Mouse (Mus musculus) Patski (cell line): ENCODE results near the gene Maml2. TPM values are rescaled to one million over a fixed set of nuclear protein-coding genes. Genes with fewer than 3 reads are reported as not detected.
A peak's percentile ranks its signal among the peaks of the same experiment; 100 is the strongest.

Experiments used
- ATAC-seq: fragments of 100-300 bp; one replicate; pipeline ENCODE4 v1.8.0; 2021
- CTCF ChIA-PET: fragments of 350-600 bp; sonication (Branson Sonifier 250); formaldehyde crosslinking; loops from one replicate; lab custom pipeline; 2022; ENCODE audit warnings: inconsistent platforms; lab: Charles Lee
- POLR2A ChIA-PET: fragments of 350-600 bp; sonication (Branson Sonifier 250); formaldehyde crosslinking; loops from one replicate; lab custom pipeline; 2022; ENCODE audit warnings: antibody characterized with exemption, inconsistent platforms; lab: Charles Lee
- DNase-seq: peaks from one replicate; pipeline ENCODE4 v3.0.0-alpha.2; 2011; ENCODE audit warnings: low read depth, low spot score
- H3K27me3 ChIP-seq: fragments of 371-371 bp; one replicate; pipeline ENCODE4 v1.5.1; 2021
- CTCF ChIP-seq: fragments of 100-300 bp; IDR thresholded peaks from one replicate; pipeline ENCODE4 v1.5.1; 2021
- in situ Hi-C: fragments of 300-500 bp; cut with MboI; formaldehyde crosslinking; loops from 3 replicates; pipeline ENCODE4 v1.11.1; 2018; ENCODE audit warnings: low pct_unique_long_range_greater_than_20kb, mixed read lengths
- polyA plus RNA-seq: library from polyadenylated mRNA; unstranded; gene quantifications from one replicate; pipeline ENCODE4 v1.2.3, GENCODE M21; 2021

Gene Maml2
- polyA plus RNA-seq, 1 experiment from 2014 or later: 10.5 TPM

DNA sequence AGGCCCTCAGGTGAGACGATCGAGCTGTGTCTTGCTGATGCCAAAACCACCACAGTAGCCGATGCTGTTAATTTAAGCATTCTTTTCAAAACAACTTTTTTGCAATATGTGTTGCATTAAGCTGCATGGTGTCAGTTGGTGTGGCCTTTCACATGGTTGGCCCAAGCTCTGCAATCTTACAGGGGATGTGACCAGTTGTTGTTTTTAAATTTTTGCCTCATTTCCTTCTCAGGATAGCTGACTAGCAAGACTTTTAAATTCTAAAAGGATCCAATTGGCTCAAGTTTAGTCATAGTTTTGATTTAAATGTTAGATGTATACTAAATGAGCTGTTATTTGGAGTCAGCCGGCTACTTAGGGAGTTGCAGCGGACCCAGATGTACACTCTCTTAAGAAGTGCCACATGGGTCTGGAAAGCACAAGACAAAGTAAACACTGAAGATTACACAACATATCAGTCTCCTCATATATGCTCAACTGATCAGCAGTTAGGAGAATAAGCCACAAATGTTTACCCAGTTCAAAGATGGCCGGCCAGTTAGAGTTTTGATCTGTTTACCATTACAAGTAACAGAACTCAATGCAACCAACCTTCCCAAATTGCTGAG lies 386.7 kb downstream of the Maml2 start:
- TF ChIP-seq CTCF: no peak
- DNase-seq (no peak), ATAC-seq (no peak)
- POLR2A ChIA-PET: interaction anchor here (1.2 kb wide), 1 partner anchor 10 kb away, joined by 4 read pairs; no protein-coding TSS in a partner anchor
- in situ Hi-C loops: no loop called here
- H3K27me3 ChIP-seq: no peaks in the 10 kb centered on the region
- CTCF ChIA-PET: interaction anchor here (0.7 to 1.9 kb wide), 3 partner anchors 13 to 32 kb away, joined by 3 to 7 read pairs (median 3); no protein-coding TSS in a partner anchor

- ATAC-seq (no peak), DNase-seq (no peak)
- CTCF ChIA-PET: interaction anchor here (0.9 to 2.2 kb wide), 4 partner anchors 10 to 35 kb away, joined by 3 to 6 read pairs (median 4); no protein-coding TSS in a partner anchor
These were observed 389.4 kb downstream of the Maml2 start for GRCm38 (mm10) chr9:13686977-13687659.

DNA sequence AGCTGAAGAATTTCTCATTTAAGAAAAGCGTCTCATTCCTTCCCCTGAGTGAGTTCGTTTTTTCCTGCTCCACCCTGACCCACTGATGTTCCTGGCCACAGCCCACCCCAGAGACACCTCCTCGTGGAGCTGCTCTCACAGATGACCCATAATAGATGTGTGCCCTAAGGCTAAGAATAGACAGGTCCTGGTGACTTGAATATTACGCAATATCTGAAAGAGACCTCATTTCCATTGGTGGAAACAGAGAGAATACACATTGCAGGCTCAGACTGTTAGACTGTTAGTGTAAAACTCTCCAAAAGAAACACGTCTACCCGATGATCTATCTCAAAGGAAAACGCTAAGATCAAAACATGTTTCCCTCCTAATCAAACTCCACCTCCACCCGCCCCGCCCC lies 391.2 kb downstream of the Maml2 start:
- in situ Hi-C loops: no loop called here
- no peaks in the 10 kb centered on the region for H3K27me3 ChIP-seq
- TF ChIP-seq CTCF: no peak
- ChIA-PET POLR2A (no interaction called here), CTCF (no interaction called here)
- no peak for ATAC-seq
- no peak for DNase-seq

More at GRCm38 (mm10) chr9:13686977-13687659, 389.4 kb downstream of the Maml2 start:
- no peaks in the 10 kb centered on the region for H3K27me3 ChIP-seq
- peak; percentile 51 for TF ChIP-seq CTCF
- in situ Hi-C loops: no loop called here
- POLR2A ChIA-PET: interaction anchor here (0.7 kb wide), 1 partner anchor 1388 kb away, joined by 3 read pairs; no protein-coding TSS in a partner anchor

DNA sequence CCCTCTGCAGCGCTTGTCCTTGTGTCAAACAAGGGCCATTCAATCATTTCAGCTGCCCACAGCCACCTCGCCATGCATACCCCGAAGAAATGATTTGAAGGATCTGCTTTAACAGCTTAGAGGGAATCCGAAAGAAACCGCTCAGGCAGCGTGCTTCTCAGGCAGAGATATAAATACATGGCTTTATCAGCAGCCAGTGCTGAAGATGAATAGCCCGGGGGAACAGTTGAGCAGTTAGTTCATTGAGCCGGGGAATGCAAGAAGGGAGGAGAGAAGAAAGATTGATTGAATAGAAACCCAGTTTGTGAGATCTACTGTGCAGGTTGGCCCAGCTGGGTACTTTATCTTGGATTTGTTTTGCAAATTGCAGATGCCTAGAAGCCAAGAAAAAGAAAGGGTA lies 392.6 kb downstream of the Maml2 start:
- TF ChIP-seq CTCF: no peak
- no peak for ATAC-seq
- CTCF ChIA-PET: no interaction called here
- no peak for DNase-seq
- no peaks in the 10 kb centered on the region for H3K27me3 ChIP-seq
- in situ Hi-C loops: no loop called here
- POLR2A ChIA-PET: no interaction called here

GRCm38 (mm10) chr9:13693693-13694284 lies 396.0 kb downstream of the Maml2 start:
- CTCF ChIA-PET: no interaction called here
- ATAC-seq: no peak
- POLR2A ChIA-PET: interaction anchor here (1.1 kb wide), 1 partner anchor 10 kb away, joined by 4 read pairs; no protein-coding TSS in a partner anchor
- in situ Hi-C loops: no loop called here
- no peak for DNase-seq
- TF ChIP-seq CTCF: no peak
- H3K27me3 ChIP-seq: no peaks in the 10 kb centered on the region

DNA sequence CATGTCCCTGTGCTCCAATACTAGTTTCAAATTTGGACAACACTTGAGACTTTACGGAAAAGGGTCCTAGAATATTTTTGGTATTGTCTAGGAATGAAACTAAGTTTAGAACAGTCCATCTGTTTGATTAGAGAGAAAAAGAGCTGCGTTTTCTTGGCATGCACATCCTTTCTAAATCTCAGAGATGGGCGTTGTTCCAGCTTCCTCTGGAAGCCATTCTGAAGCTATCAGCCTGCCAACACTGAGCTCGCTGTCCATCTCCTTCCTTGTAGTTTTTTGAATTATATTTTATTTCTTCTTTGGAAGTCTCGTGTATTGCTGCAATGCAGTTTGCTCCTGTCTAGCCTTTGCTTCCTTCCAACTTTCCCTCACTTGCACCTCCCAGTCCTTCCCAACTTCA lies 396.5 kb downstream of the Maml2 start:
- DNase-seq: no peak
- CTCF ChIA-PET: interaction anchor here (1.7 kb wide), 1 partner anchor 17 kb away, joined by 3 read pairs; no protein-coding TSS in a partner anchor

DNA sequence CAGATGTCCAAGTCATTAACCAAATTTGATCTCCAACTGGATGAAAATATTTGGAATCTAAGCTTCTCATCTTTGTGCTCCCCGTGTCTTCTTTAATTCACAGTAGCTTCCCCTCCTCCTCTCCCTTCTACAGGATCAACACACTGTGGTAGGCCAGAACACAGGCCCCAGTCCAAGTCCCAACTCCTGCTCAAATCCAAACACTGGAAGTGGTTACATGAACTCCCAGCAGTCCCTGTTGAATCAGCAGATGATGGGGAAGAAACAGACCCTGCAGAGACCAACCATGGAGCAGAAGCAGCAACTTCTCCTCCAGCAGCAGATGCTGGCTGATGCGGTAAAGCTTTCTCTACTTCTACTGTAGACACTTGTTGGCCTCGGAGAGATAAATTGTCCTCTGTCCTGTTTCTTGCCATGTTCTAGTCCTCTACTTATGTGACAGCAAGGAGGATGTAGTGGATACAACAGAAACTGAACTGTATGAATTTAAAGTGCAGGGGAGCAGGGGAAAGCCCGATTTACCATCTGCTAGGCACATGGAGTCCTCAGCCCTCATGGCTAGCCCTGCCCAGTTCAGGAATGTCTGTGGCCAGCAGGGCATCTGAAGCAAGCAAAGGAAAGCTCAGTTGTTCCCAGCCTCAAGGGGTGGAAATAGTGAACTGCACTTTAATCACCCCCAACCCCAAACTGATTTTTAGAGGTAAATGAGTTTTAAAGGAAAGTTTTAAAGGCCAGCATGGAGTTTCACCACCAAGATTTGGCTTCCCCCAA lies 399.5 kb downstream of the Maml2 start:
- TF ChIP-seq CTCF: peak; percentile 43
- DNase-seq: no peak

More for the DNA sequence above, 396.5 kb downstream of the Maml2 start:
- H3K27me3 ChIP-seq: no peaks in the 10 kb centered on the region
- no peak for TF ChIP-seq CTCF
- in situ Hi-C loops: no loop called here
- POLR2A ChIA-PET: interaction anchor here (1.1 kb wide), 1 partner anchor 10 kb away, joined by 4 read pairs; no protein-coding TSS in a partner anchor
- ATAC-seq: no peak

DNA sequence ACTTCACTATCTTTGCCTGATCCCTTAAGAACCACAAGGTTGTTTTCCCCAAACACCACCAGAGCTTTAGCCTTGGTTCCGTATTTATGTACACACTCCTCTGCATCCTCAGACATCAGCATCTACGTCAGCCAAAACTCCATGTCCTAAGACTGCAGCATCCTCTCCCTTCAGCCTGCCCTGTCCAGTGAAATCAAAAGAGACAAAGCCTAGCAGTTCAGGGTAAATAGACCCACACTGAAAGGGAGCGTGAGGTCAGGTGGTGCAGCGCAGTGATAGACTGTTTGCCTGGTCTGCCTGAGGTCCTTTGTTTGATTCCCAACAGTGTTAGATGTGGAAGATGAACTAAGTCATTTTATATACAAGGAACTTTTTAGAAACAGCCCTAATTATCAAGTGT lies 400.1 kb downstream of the Maml2 start:
- ChIA-PET CTCF (interaction anchor here (1.7 to 2.6 kb wide), 3 partner anchors 10 to 14 kb away, joined by 6 to 7 read pairs (median 7); no protein-coding TSS in a partner anchor), POLR2A (no interaction called here)
- no peak for ATAC-seq
- in situ Hi-C loops: no loop called here
- no peak for DNase-seq
- TF ChIP-seq CTCF: no peak
- H3K27me3 ChIP-seq: no peaks in the 10 kb centered on the region

More for the DNA sequence above, 399.5 kb downstream of the Maml2 start:
- ATAC-seq: peak; percentile 89
- ChIA-PET CTCF (interaction anchor here (0.9 to 2.6 kb wide), 5 partner anchors 9 to 16 kb away, joined by 3 to 7 read pairs (median 6); no protein-coding TSS in a partner anchor), POLR2A (no interaction called here)
- in situ Hi-C loops: no loop called here
- H3K27me3 ChIP-seq: no peaks in the 10 kb centered on the region

DNA sequence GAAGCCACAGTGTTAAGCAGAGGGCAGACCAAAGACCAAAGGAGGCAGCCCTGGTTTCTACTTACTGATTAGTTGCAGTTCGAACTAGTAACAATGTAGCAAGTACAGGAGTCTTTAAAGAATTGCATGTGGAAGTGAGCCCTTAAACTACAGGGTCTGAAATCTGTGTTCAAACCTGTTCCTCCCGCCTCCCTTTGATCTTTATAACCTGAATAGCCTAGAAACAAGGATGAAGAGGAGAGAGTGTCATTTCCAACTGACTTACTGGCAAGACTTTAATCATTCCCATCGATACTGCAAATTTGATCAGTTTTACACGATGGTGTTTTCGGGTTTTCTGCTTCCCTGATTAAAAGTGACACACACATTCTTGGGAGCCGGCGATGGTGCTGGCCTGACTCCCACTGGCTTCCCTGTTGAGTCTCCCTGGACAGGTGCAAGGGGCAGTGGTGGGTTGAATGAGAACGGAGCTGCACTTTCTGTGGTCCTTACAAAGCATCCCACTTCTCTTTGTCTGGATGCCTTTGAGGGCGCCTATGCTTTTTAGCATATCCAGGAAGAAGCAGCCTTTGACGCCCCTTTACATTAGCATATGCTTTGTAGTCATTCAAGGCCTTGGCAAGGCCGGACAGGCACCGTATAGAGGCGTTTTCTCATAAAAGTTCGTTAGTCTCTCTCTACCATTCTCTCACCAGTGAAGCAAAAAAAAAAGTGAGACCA lies 401.5 kb downstream of the Maml2 start:
- DNase-seq (no peak), ATAC-seq (no peak)
- H3K27me3 ChIP-seq: no peaks in the 10 kb centered on the region
- ChIA-PET POLR2A (no interaction called here), CTCF (no interaction called here)
- in situ Hi-C loops: no loop called here
- TF ChIP-seq CTCF: no peak

DNA sequence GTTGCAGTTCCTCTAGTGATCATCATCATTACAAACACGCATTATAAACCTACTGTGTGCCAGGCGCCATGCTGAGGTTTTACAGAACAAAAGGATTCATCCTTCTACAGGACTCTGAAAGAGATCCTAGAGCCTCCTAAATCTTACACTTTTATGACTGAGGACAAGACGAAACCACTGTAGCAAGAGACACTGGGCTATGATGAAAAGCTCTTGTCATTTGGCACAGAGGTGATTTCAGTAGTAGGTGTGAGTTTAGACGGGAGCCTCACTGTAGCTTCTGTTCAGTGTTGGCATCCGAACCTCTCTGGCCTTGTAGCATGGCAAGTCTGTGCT lies 402.0 kb downstream of the Maml2 start:
- ChIA-PET POLR2A (no interaction called here), CTCF (interaction anchor here (0.8 to 1.4 kb wide), 2 partner anchors 10 to 13 kb away, joined by 3 to 5 read pairs; no protein-coding TSS in a partner anchor)
- TF ChIP-seq CTCF: no peak
- DNase-seq: no peak
- in situ Hi-C loops: no loop called here
- H3K27me3 ChIP-seq: no peaks in the 10 kb centered on the region
- no peak for ATAC-seq
